Mouse (Mus musculus): ENCODE results near the gene Cxcl3.

Cxcl3 gene

DNA sequence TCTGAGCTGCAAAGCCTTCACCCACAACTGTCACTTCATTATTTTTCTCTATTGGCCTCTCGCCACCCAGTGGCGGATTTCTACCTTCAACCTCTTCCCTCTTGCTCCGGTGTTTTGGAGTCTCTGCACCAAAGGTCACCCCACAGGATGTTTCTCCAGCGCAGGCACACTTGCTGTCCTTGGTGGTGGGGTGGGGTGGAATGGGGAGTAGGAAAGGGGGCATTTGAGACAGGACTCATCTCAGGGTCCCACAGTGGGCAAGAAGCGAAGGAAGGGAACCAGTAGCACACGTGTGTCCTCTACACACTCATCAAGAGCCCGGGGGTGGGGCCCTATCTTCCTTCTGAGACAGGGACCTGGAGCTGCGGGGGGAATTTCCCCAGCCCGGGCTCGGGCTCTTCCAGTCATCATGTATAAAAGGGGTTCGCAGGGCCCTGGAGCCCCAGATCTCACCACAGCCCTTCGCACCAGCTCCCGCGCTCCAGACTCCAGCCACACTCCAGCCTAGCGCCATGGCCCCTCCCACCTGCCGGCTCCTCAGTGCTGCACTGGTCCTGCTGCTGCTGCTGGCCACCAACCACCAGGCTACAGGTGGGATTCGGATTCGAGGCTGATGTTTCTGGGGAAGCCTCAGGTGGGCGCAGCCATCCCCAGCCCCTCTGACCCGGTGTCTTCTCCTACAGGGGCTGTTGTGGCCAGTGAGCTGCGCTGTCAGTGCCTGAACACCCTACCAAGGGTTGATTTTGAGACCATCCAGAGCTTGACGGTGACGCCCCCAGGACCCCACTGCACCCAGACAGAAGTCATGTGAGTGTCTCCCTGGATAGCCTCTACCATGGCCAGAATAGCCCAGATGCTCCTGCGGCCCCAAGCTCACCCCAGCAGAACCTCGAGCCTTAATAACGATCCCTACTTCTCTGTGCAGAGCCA, at the start of gene Cxcl3:
Cxcl3 (plus strand) TSS at position 445 of the 930 bp plus-strand sequence.
- DNase-seq (ENCODE audit: low spot score) = no peak

DNA sequence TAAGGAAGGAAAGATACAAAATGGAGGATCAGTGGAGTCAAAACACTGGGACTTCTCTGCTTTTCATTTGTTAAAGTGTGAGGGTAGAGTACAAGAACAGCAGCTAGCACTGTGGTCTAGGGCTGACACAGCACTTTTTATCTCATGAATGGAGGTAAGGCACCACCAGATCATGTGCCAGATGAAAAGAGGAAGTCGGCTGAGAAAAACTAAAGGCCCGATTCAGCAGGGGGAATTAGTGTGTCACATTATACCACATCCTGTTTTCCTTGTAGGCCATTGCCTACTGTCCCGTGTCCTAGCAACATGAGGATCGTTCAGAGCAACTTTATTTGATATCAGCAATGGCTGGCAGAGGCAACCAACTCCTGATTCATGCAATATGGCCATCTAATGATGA, 43.9 kb upstream of the Cxcl3 start:
- DNase-seq (ENCODE audit: low spot score) = no peak

DNA sequence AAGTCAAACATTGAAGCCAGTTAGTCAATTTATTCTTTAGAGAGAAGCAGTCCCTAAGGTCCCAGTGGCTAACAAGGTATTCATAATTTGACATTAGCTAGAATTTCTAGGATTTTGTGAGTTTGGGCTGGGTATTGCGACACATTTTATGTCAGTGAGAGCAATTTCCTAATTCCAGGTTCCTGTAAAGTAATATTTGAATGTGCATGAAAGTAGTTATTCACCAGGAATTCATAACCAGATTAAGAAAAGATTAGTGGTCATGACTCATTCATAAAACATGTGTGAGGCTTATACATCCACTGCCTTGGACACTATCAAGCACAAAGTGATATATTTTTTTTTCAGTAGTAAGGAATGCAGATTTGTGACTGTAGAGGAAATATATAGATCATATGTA, 32.0 kb upstream of the Cxcl3 start:
- DNase-seq (ENCODE audit: low spot score) = no peak

DNA sequence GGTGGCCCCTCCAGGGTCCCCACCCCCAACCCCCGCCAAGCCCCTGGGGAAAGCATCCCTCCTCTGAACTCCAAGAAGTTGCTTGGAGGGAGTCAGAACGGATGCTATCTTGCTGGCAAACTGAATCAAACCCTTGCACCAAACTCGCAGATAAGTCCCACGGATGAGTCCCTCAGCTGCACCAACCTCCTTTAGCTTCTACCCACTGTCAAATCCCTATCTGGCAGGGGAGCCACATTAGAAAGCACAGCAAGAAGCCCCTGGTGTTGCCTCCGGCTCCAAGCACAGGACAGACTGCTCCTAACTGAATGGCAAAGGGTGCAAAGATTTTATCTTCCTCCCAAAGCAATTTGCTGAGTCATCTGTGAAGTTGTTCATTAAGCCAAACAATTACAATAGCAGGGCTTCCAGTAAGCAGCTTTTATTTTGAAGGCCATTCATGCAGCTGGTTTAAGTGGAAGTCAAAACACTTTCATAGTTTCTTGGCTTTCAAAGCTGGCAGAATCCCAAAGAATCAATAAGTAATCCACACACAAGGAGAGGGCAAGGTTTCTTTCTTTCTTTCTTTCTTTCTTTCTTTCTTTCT, 27.8 kb upstream of the Cxcl3 start:
- no peak for DNase-seq (ENCODE audit: low spot score)

DNA sequence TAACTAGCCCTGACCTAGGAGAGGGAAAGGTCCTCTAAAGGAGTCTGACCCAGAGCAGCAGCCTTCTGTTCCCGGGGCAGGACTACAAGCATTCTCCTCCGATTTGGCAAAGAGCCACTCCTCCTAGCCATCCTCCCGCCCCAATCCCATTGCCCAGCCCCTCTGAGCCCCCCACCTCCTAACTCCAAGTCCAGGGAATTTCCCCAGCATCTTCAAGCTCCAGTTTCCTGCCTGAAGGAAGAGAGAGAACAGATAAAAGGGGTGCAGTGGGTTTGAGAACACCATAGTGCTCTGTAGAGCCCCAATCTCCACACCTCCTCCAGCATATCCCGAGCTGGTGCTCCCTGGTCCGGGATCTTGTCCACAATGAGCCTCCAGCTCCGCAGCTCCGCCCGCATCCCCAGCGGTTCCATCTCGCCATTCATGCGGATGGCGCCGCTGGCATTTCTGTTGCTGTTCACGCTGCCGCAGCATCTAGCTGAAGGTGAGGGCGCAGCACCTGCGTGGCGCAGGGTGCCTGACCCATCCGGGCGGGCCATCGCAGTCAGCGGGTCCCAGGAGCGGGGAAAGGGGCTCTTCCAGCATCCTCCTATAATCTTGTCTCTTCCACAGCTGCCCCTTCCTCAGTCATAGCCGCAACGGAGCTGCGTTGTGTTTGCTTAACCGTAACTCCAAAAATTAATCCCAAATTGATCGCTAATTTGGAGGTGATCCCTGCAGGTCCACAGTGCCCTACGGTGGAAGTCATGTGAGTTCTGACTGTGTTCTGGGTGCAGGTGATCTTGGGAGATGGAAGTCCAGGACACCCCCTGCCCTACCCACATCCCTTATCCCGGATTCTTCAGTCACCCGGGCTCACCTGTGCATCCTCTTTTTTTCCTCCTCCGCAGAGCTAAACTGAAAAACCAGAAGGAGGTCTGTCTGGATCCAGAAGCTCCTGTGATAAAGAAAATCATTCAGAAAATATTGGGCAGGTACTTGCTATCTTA, 26.5 kb upstream of the Cxcl3 start, which contains the start of gene Cxcl5:
Cxcl5 (plus strand) TSS at position 284 of the 989 bp plus-strand sequence.
- DNase-seq (ENCODE audit: low spot score) = no peak

DNA sequence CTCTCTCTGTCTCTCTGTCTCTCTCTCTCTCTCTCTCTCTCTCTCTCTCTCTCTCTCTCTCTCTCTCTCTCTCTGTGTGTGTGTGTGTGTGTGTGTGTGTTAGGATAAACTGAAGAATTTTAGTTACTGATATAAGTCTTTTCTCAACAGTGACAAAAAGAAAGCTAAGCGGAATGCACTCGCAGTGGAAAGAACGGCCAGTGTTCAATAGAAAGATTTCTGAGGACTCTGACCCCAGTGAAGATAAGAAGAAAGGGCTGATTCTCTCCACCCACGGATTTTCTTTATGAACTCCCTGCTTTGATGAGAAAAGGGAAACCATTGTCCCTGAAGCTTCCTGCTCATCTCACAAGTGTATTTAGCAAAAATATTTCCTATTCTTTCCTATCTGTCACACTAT, 25.6 kb upstream of the Cxcl3 start:
- DNase-seq (ENCODE audit: low spot score) = no peak

DNA sequence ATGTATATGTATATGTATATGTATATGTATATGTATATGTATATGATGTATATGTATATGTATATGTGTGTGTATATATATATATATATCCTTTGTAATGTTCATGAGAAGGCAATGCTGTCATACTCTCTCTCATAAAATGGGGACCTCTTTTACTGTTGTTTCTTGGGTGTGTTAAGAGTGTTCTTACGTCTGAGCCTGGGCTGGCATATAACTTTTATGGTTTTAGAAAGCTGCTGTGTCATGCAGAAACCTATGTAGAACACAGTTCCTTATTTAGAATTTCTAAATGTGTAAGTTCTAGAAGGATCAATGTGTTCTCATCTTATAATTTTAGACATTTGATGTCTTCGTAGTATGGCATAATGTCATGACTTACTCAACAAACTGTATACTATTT, 25.1 kb upstream of the Cxcl3 start:
- no peak for DNase-seq (ENCODE audit: low spot score)

DNA sequence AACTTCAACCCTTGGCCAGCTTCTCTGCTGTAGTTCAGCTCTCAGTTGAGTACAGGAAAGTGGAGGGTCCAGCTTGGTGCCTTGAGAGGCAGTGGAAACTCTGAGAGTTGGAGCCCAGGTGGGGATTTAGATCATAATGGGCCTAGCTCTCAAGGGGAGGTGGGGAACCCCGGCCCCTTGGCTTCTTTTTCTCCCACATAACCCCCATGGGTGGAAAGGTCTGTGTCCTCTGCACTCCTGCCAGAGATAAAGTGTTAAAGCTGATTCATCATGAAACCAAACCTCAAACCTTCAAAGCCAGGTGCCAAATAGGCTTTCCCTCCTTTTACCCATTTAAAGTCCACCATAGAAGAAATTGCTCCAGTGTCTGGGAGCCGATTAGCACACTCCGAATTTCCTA, 24.1 kb upstream of the Cxcl3 start:
- DNase-seq (ENCODE audit: low spot score) = no peak

DNA sequence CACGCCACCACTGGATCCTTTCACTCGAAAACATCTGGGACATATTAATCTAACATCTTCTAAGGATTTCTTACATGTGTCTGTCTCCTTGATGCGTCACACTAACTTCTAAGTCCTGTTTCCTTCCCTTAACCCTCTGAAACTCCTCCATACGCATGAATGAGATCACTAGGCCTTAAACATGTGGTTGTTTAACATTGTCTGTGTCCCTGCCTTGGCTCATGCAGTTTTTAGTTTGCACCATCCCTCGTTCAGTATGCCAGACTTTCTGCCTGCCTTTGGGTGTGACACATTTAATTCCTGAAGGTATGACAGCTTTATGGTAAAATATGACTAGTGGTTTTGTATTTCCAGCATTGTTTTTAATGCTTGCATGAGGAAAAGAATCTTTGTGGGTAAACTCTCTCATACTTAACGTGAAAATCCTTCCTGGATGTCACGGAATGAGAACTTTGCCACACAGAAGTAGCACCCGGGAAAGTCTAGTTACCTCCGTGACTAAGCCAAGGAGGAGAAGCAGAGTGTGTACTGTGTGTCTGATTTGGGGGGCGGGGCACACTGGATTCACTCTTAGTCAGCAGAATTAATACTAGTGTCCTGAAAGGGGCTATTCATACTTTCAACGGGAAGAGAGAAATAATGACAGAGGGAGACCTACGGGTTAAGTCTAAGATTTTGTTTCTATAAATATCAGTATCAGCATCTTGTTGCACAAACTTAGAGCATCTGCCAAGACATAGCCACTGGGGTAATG, 21.8 kb upstream of the Cxcl3 start:
- DNase-seq (ENCODE audit: low spot score) = no peak

DNA sequence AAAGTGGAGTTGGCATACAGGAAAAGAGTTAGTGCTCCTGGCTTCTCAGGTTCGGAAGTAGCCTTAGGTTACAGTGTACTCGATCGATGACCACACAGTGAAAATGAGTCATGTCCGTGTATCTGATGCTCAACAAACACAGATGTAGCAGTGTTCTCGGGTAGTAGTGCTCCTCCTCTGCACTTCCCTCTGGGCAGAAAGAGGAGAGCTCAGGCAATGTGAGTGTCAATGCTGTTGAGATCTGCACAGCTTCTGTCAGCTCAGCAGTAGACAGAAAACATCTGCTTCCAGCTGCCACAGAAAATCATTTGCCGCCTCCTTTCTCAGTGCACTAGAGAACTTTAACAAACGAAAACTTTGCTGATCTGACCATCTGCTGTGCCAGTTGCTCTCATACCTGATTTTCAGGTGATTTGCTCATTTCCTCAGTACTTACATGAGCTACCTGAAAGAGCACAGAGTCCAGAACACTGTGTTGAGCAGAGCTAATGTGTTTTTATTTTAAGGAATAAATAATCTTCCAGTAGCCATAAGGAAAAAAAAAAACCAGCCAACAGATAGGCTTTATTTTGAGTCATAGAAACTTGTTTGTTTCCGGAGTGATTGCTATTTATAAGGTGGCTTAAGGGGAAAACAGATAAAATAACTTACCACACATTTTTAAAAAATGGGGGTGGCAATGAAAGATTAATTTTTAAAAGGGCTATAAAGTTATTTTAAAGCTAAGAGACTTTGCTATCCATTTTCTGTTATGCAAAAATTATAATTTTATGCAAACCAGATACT, 19.9 kb upstream of the Cxcl3 start:
- DNase-seq (ENCODE audit: low spot score) = no peak

DNA sequence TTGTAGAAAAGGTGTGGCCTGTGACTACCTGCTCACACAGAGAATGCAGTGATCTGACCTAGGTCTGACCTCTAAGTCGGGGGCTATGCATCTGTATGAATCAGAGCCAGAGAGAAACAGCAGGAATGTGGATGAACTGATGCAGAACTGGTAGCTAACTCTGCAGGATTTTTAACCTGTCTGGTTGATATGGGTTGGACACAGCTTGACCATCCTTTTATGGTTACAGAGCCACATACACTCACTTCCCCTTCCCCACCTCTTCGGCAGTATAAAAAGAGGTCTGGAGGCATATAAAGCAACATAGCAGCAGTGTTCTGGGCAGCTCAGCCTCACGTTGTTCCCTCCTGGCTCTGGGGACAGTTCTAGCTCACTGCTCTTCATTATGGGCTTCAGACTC, 17.7 kb upstream of the Cxcl3 start, which contains the start of gene Ppbp:
Ppbp (plus strand) TSS at position 301 of the 400 bp plus-strand sequence.
- no peak for DNase-seq (ENCODE audit: low spot score)

DNA sequence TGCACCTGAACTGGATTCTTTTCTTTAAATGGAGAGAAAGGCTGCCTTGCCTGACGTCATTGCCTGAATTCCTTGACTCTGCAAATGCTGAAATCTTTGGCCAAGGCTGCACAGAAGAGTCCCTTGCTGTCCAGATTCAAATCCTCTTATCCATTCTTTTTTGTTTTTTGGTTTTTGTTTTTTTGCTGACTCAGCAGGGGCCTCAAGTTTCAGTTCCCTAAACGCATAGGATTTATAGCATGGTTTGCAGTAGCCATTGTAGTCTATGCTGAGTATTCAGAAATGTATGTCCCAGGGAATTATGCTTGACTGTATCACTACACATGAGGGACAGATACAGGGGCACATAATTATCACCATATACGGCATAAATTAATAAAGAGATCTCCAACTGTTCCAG, 14.5 kb upstream of the Cxcl3 start:
- no peak for DNase-seq (ENCODE audit: low spot score)

DNA sequence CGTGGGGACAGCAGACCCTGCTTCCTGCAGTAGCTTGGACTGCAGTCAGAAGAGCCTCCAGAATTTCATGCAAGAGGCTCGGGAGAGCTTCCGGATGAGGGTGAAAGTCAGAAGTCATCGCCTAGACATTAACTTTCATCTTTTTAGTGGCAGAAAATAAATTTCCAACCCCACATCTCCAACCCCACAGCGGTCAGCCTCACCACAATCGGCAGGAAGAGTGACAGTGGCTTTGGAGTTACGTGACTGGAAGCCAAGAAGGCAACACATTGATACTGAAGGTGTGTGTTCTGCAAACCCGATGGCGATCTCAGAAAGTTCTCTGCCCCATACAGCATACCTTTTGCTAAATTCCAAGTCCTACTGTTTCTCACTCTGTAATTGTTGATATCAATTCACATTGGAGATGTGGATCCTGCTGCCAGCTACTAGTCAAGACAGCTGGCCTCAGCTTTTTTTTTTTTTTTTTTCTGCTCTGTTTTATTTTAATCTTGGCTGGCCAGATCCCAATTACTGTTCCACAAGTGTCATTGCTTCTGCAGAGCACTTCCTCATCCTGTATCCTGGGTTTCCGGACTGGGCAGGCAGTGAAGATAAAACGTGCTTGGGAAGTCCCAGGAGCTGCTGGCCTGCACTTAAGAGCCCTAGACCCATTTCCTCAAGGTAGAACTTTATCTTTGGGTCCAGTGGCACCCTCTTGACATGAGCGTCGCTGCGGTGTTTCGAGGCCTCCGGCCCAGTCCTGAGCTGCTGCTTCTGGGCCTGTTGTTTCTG, 13.8 kb upstream of the Cxcl3 start, which contains the start of gene Pf4:
Pf4 (plus strand) TSS at position 556 of the 774 bp plus-strand sequence.
- DNase-seq (ENCODE audit: low spot score) = no peak

DNA sequence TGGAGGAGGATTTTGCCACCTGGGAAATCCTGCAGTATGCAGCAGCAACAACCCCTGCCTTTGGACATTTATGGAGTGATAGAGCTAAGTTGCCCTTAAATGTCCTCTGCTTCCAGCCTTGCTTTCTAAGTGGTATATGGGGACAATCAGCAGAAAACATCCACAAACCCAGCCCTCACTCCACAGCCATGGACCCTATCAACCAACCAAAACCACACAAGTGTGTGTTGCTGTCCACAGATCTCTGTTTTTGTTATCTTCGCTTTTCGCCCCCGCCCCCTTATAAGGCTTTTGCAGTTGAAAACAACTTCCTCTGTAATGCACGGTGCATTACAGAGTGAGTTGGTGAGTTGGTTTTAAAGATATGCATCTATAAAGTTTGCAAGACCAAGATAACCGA, 10.3 kb upstream of the Cxcl3 start:
- DNase-seq (ENCODE audit: low spot score) = no peak

DNA sequence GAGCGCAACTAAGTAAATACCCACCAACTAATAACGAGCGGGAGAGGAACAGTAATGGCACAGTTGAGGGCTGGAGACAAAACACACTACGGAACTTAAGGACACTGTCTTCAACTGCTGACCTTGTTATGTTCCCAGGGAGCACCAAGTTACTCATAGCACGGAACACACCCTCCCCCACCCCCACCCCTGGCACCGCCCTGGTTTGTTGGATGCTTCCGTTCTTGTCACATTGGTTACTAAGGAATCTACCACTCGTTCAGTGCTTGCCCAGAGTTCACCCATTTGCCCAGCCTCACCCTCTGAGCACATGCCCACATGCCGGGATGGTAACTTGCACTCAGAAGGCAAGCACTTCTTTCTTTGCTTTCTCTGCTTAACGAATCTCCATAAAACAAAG, 8.3 kb upstream of the Cxcl3 start:
- DNase-seq (ENCODE audit: low spot score) = no peak

DNA sequence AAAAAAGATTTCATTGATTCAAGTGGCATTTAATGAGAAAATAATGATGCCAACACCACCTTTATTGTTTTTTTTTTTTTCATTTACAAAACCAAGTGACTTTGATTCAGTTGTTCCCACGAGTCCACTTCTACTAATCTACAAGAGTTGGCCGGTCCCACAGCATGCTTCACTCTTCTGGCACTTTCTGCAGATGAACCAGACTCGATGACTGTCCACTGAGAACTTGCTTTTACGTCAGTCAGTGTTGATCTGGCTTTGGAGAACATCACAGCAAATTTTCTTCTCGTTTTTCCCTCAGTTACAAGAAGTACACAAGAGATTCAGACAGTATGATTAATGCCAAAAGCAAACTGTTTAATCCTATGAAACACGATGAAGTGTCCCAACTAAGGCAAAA, 7.0 kb upstream of the Cxcl3 start:
- no peak for DNase-seq (ENCODE audit: low spot score)

DNA sequence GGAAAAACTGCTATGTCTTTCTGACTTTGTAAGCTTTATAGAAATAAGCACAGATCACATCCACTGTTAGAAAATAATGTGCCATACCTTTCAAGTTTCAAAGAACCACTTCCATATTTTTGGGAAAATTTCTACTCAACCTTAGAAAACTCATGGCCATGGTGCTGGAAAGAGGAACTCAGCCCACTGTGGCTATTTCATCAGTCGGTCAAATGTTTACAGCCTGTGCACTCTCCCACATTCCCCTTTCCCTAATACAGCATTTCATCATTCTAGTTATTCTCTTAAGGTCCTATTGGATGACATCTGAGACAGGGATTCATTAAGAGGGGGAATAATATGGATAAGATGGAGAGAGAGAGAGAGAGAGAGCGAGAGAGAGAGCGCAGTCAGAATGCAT, 2.2 kb upstream of the Cxcl3 start:
- no peak for DNase-seq (ENCODE audit: low spot score)

DNA sequence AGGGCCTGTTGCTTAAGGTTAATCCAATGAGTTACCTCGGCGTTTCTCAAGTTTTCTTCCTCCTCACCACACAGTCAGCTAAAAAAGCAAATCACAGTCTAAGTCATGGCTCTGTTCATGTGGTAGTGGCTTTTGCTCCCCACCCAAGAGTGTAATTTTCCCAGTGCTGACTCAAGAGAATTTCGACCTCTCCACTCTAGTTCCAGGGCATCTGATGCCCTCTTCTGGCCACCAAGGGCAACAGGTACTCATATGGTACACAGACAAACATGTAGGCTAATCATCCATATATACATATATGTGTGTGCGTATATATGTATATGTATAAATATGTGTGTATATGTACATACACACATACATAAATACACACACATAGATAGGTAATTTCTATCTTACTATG, 2.2 kb downstream of the Cxcl3 start:
- no peak for DNase-seq (ENCODE audit: low spot score)

DNA sequence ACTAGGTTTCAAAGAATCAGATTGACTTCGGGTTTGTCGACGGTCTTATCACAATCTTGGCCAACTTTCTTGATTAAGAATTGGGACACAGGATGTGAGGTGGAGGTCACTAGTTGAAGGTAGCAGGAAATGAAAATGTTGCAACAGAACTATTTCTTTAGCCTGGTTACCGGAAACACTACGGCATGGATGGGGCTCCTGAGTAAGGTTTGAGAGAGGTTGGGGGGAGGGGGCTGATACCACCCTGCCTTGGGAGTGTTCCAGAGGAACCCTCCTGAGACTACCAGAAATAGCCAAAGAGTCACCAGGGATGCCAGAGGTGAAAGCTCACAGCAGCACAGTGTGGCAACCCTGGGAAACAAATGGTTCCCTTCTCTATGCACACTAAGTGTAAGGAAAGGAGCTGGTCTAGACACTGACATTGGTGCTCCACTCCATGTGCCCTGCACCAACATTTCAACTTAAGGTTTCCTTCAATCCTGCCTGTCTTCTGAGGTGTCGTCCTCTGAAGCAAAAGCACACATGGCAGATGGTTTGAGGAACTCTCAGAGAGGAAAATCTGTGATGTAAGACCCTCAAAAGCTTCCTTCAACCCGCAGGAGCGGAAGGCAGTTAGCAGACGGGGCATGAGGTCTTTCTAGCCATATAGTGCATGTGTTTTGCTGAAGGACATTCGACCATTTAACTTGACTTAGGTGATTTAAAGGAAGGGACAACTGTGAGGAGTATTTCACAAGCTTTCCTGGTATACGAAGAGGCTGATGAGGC, 3.6 kb downstream of the Cxcl3 start:
- DNase-seq (ENCODE audit: low spot score) = no peak
